Mouse (Mus musculus) heart, postnatal 25 days (tissue): ENCODE measurements around the gene Rsph10b. TPM values are rescaled to one million over a fixed set of nuclear protein-coding genes. Genes with fewer than 3 reads are reported as not detected.

ENCODE experiments used
- total RNA-seq, 2 experiments: library from RNA; stranded (reverse); gene quantifications; 2 replicates each; pipeline ENCODE4 v1.2.3; 2021

Gene Rsph10b
- total RNA-seq, 2 experiments from 2014 or later = 0.10 to 0.39 TPM

Other genes with a start within 250 kb of the Rsph10b start
- 1 to 10 TPM; 6.7 to 7.3 TPM for gene Usp42, start 200.8 kb upstream of the Rsph10b start, total RNA-seq
- gene Eif2ak1, start 115.2 kb upstream of the Rsph10b start, total RNA-seq = 10 to 100 TPM; 18.2 TPM
- not detected for gene Ankrd61, start 35.4 kb upstream of the Rsph10b start, total RNA-seq
- 10 to 100 TPM; 34.9 to 35.0 TPM for gene Aimp2, start 23.2 kb upstream of the Rsph10b start, total RNA-seq
- 1 to 10 TPM; 3.8 to 3.9 TPM for gene Pms2, start 23.1 kb upstream of the Rsph10b start, total RNA-seq
- not detected for gene Gm42421, start 4.9 kb upstream of the Rsph10b start, total RNA-seq
- 10 to 100 TPM; 25.0 to 26.0 TPM for gene Ccz1, start 81.8 kb downstream of the Rsph10b start, total RNA-seq
- not detected for gene Ocm, start 93.6 kb downstream of the Rsph10b start, total RNA-seq
- 10 to 100 TPM; 23.7 to 25.8 TPM for gene Lmtk2, start 167.4 kb downstream of the Rsph10b start, total RNA-seq